Mouse (Mus musculus) ovary, postnatal 14 days (tissue): ENCODE results near the gene Epas1.

Experiments used
- DNase-seq: peaks from one replicate; pipeline ENCODE4 v3.0.0; 2022; ENCODE audit warnings: low spot score

Gene Epas1

GRCm38 (mm10) chr17:86828500-86828899 lies 75.0 kb downstream of the Epas1 start:
- no peak for DNase-seq

GRCm38 (mm10) chr17:86829383-86830175 lies 76.1 kb downstream of the Epas1 start:
- no peak for DNase-seq

GRCm38 (mm10) chr17:86830893-86831292 lies 77.4 kb downstream of the Epas1 start:
- no peak for DNase-seq

- no peak for DNase-seq
Observed at GRCm38 (mm10) chr17:86832562-86833327, 79.2 kb downstream of the Epas1 start.

- no peak for DNase-seq
Observed at GRCm38 (mm10) chr17:86833945-86834344, 80.4 kb downstream of the Epas1 start.

- no peak for DNase-seq
Observed at GRCm38 (mm10) chr17:86839308-86839707, 85.8 kb downstream of the Epas1 start.

- no peak for DNase-seq
Observed at GRCm38 (mm10) chr17:86850700-86851337, 97.3 kb downstream of the Epas1 start.

- no peak for DNase-seq
Observed at GRCm38 (mm10) chr17:86851782-86852181, 98.3 kb downstream of the Epas1 start.

- no peak for DNase-seq
Observed at GRCm38 (mm10) chr17:86852591-86853031, 99.1 kb downstream of the Epas1 start.

GRCm38 (mm10) chr17:86870586-86870985 lies 117.1 kb downstream of the Epas1 start:
- no peak for DNase-seq

- no peak for DNase-seq
Observed at GRCm38 (mm10) chr17:86872643-86873042, 119.1 kb downstream of the Epas1 start.

- no peak for DNase-seq
Observed at GRCm38 (mm10) chr17:86876940-86877339, 123.4 kb downstream of the Epas1 start.

- no peak for DNase-seq
Observed at GRCm38 (mm10) chr17:86877747-86878146, 124.2 kb downstream of the Epas1 start.

- no peak for DNase-seq
Observed at GRCm38 (mm10) chr17:86880056-86880455, 126.6 kb downstream of the Epas1 start.

GRCm38 (mm10) chr17:86880461-86881044 lies 127.1 kb downstream of the Epas1 start:
- DNase-seq, result no peak
